Comparison of ENCODE assay signal across 8 mouse cellular contexts in the genomic region with DNA sequence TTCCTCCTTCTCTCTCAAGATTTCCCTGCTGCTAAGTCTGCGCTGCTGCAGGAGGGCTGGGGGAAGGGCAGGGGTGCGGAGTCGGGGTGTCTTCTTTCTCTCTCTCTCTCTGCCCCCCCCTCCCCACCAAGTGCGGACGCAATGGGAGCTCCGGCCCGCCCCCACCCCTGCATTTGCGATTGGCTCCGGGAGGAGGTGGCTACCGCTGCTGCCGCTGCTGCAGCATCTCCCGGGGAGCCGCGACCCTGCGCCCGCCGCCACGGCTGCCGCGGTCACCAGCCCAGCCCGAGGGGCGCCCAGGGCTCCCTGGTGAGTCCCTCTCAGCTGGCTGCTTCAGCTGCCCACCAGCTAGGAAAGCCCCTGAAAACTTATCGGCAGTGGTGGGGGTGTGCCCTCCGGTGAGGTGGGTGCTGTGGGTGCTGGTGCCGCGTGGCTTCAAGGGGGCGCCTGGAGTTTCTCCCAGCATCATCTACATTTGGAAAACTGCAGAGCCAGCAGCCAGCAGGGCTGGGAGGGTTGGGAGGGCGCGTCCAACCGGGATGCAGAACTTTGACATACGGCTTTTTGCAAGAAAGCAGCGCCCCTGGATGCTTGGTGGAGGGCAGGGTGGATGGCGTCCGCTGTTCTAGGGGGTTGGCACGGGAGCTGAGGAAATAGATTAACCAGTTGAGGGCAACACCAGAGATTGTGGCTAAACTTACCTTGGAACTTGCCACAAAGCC. TPM values are rescaled to one million over a fixed set of nuclear protein-coding genes. Genes with fewer than 3 reads are reported as not detected.
DNase-seq lines count a peak whose midpoint lies in the region; ATAC-seq and TF ChIP-seq lines count a peak whose summit lies in the region.

No protein-coding gene starts in this region.

- peak; percentile 4 for DNase-seq in lung, postnatal 10 days
- DNase-seq in lung, postnatal 4 days: no peak
- DNase-seq in forebrain, embryonic 14.5 days (ENCODE audit: low spot score): peak; percentile 37
- peak; percentile 19 for DNase-seq in stomach, postnatal 0 days (ENCODE audit: low spot score)
- DNase-seq in thymus, postnatal 0 days (ENCODE audit: low spot score): no peak
- no peak for DNase-seq in thymus, postnatal 4 days
- DNase-seq in left cerebral cortex, postnatal 36 days (ENCODE audit: low spot score in 2 of 2): no peak

- peaks cover 29% of the 10 kb centered on the region for H3K27me3 ChIP-seq in forebrain, embryonic 14.5 days (replicated peaks; ENCODE audit: control insufficient read depth, insufficient read depth, low read length)
- peaks cover 83% of the 10 kb centered on the region for H3K27me3 ChIP-seq in limb, embryonic 15.5 days
- no peaks in the 10 kb centered on the region for H3K27me3 ChIP-seq in stomach, postnatal 0 days (ENCODE audit: control insufficient read depth, insufficient read depth, low read length)

- TF ChIP-seq EP300 in stomach, postnatal 0 days (optimal IDR thresholded peaks at IDR 0.05): no peak

- intact Hi-C loops in left cerebral cortex, postnatal 36 days (cut with DNase I): no loop called here

- no peaks in the 10 kb centered on the region for H3K36me3 ChIP-seq in forebrain, embryonic 14.5 days (ENCODE audit: control insufficient read depth, insufficient read depth, low read length)
- H3K36me3 ChIP-seq in limb, embryonic 15.5 days: no peaks in the 10 kb centered on the region
- H3K36me3 ChIP-seq in stomach, postnatal 0 days (ENCODE audit: control insufficient read depth, insufficient read depth, low read length): no peaks in the 10 kb centered on the region

- 0 out of 2 replicates have a peak, but pooled peaks have one; percentile 2 for TF ChIP-seq CTCF in stomach, postnatal 0 days (IDR thresholded peaks at IDR 0.05; ENCODE audit: low read depth)

- WGBS in forebrain, embryonic 14.5 days: under 1% methylated on average over 32 of the region's 35 CpGs
- WGBS in limb, embryonic 15.5 days: under 1% methylated on average over 28 of the region's 35 CpGs
- WGBS in stomach, postnatal 0 days: 1% methylated on average over 34 of the region's 35 CpGs

- H3K9ac ChIP-seq in forebrain, embryonic 14.5 days (ENCODE audit: low read length): peak overlapping the region; percentile 54
- peak overlapping the region; percentile 17; the same call in 1 of the 2 replicates for H3K9ac ChIP-seq in limb, embryonic 15.5 days
- H3K9ac ChIP-seq in stomach, postnatal 0 days (ENCODE audit: low read length): peak overlapping the region; percentile 63

- H3K27ac ChIP-seq in forebrain, embryonic 14.5 days (ENCODE audit: low read depth, low read length): no peak overlapping the region
- no peak overlapping the region for H3K27ac ChIP-seq in limb, embryonic 15.5 days
- peak overlapping the region; percentile 73 for H3K27ac ChIP-seq in stomach, postnatal 0 days (replicated peaks)

- peak overlapping the region; percentile 82 for H3K4me2 ChIP-seq in forebrain, embryonic 14.5 days (ENCODE audit: low read length)
- peak overlapping the region; percentile 65 for H3K4me2 ChIP-seq in limb, embryonic 15.5 days
- peak overlapping the region; percentile 52 for H3K4me2 ChIP-seq in stomach, postnatal 0 days (replicated peaks; ENCODE audit: low read depth)

- H3K9me3 ChIP-seq in forebrain, embryonic 14.5 days (replicated peaks; ENCODE audit: control insufficient read depth, low read length): no peaks in the 10 kb centered on the region
- no peaks in the 10 kb centered on the region for H3K9me3 ChIP-seq in limb, embryonic 15.5 days
- no peaks in the 10 kb centered on the region for H3K9me3 ChIP-seq in stomach, postnatal 0 days (ENCODE audit: control insufficient read depth, low read length)

- no peaks in the 10 kb centered on the region for H3K4me1 ChIP-seq in forebrain, embryonic 14.5 days (ENCODE audit: control insufficient read depth, insufficient read depth, low read length)
- peaks cover 14% of the 10 kb centered on the region for H3K4me1 ChIP-seq in limb, embryonic 15.5 days
- no peaks in the 10 kb centered on the region; the same call in 1 of the 2 replicates for H3K4me1 ChIP-seq in stomach, postnatal 0 days (replicated peaks; ENCODE audit: control insufficient read depth, insufficient read depth)

- ATAC-seq in forebrain, embryonic 14.5 days: peak; percentile 42; the same call in 1 of the 2 replicates
- no peak for ATAC-seq in limb, embryonic 15.5 days (ENCODE audit: insufficient number of reproducible peaks, low FRiP score, low TSS enrichment, low read depth)
- peak; percentile 56; the same call in 1 of the 2 replicates for ATAC-seq in stomach, postnatal 0 days (ENCODE audit: low FRiP score, low TSS enrichment)

- H3K4me3 ChIP-seq in forebrain, embryonic 14.5 days (ENCODE audit: low read depth, low read length): peak overlapping the region; percentile 37
- H3K4me3 ChIP-seq in limb, embryonic 15.5 days: peak overlapping the region; percentile 33
- peak overlapping the region; percentile 43 for H3K4me3 ChIP-seq in stomach, postnatal 0 days (ENCODE audit: low read depth, low read length)

RNA-seq across cellular contexts. Expression of a gene that starts 51.6 kb away (rescaled TPM):
- polyA plus RNA-seq in forebrain, embryonic 14.5 days (2014; fragmentation: Nextera tagmentation; extraction: Ambion mirVana): not detected in 2 replicates
- polyA plus RNA-seq in limb, embryonic 15.5 days (2015; fragmentation: Nextera tagmentation; extraction: Ambion mirVana): not detected in 2 replicates
- 5.9 and 6.6 TPM in 2 replicates for polyA plus RNA-seq in stomach, postnatal 0 days (2015; fragmentation: Nextera tagmentation; extraction: Ambion mirVana)
- not detected in 2 replicates for polyA plus RNA-seq in thymus, postnatal 0 days (2015; fragmentation: Nextera tagmentation; extraction: Ambion mirVana)
- not detected for total RNA-seq in left cerebral cortex, postnatal 36 days (2021)

Comparison
In these comparisons a context has a peak if more than half of its experiments do, and no peak if none do; other contexts are left out.
1. DNase-seq: peak in lung, postnatal 10 days (single experiment), forebrain, embryonic 14.5 days (single experiment) and stomach, postnatal 0 days (single experiment); none in lung, postnatal 4 days (0 of 2), thymus, postnatal 0 days (single experiment), thymus, postnatal 4 days (single experiment) and left cerebral cortex, postnatal 36 days (0 of 2).
2. Peak in every context shown above with its lines, with median percentiles within 50 percentile points of each other: H3K4me2 ChIP-seq, H3K4me3 ChIP-seq and H3K9ac ChIP-seq.